Mouse (Mus musculus): ENCODE measurements around the gene Hacd2. TPM values are rescaled to one million over a fixed set of nuclear protein-coding genes. Genes with fewer than 3 reads are reported as not detected.

Hacd2 gene
- polyA plus RNA-seq, 1 experiment from 2014 or later, result 103 TPM

- no peak overlapping the region for H3K4me3 ChIP-seq (replicated peaks)
- peaks cover 28% of the 10 kb centered on the region for H3K4me1 ChIP-seq
- H3K36me3 ChIP-seq, result peaks cover 18% of the 10 kb centered on the region
- peak overlapping the region; percentile 68; the same call in 1 of the 2 replicates for H3K27ac ChIP-seq
- no peak overlapping the region for H3K9ac ChIP-seq
- no peaks in the 10 kb centered on the region for H3K9me3 ChIP-seq (replicated peaks)
- no peak overlapping the region for H3K4me2 ChIP-seq
- WGBS, result 83% methylated on average over 10 of the region's 10 CpGs
- no peak for ATAC-seq (replicated peaks; ENCODE audit: low FRiP score)
- H3K27me3 ChIP-seq, result no peaks in the 10 kb centered on the region
Observed at GRCm38 (mm10) chr16:34993694-34994330, 28.4 kb upstream of the Hacd2 start.

DNA sequence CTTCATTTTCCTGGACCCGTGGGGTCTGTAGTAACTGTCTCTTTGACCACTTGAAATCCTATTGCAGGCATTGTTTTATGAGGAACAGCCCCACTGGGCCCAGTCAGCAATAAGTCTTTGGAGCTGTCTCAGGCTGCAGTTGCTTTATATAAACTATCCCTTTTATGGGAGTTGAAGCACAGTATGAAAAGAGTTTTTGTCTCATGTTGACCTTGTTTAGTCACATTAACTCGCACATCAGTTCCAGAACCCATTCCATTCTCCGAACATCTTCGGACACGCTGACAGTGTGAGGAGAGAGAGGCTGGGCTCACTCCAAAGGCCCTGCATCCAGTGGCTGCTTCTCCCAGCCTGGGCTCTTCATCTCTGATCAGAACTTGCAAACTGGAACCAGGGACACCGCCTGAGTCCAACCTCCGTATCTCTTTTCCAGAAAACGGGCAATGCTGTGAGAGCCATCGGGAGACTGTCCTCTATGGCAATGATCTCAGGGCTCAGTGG lies 27.5 kb upstream of the Hacd2 start:
- Histone ChIP-seq H3K9me3 (replicated peaks) (no peaks in the 10 kb centered on the region), H3K4me3 (replicated peaks) (no peak overlapping the region), H3K4me1 (peaks cover 28% of the 10 kb centered on the region), H3K9ac (no peak overlapping the region), H3K27me3 (no peaks in the 10 kb centered on the region), H3K4me2 (no peak overlapping the region), H3K27ac (peak overlapping the region; percentile 68), H3K36me3 (peaks cover 12% of the 10 kb centered on the region; the same call in 1 of the 2 replicates)
- ATAC-seq (replicated peaks; ENCODE audit: low FRiP score), result no peak
- 58% methylated on average over 9 of the region's 9 CpGs for WGBS

DNA sequence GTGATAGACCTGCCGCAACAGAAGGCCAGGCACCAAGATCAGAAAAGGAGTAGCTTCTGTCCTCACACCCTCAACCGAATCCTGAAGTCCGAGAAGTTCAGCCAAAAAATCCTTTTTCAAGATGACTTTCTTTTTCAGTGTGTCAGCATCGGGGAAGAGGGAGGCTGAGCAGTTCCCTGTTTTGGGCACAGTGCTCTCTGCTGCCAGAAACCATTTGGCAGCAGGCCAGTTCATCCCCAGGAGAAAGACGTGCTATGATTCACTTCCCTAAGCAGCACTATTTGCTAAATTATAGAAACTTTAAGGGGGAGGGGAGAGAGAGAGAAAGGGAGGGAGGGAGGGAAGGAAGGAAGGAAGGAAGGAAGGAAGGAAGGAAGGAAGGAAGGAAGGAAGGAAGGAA lies 26.1 kb upstream of the Hacd2 start:
- no peak overlapping the region for H3K4me2 ChIP-seq
- WGBS, result 34% methylated on average over 5 of the region's 5 CpGs
- H3K4me3 ChIP-seq (replicated peaks), result no peak overlapping the region

DNA sequence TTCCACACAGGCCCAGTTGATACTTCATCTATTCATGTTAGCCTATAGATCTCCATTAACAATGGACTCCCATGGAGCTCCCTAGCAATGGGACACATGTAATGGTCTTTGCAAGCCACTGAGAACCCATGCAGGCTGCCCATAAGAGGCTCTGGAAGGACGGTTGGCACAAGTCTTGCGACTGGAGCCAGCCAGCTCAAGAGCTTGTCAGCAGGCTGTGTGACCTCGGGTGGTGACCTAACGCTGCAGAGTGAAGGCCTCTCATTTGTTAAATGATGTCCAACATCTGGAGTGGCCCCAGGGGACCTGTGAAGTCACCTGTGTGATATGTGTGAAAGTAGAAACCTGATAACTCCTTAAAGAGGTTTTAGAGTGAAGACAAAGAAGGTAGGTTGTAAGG lies 25.2 kb upstream of the Hacd2 start:
- Histone ChIP-seq H3K36me3 (peaks cover 7% of the 10 kb centered on the region; the same call in 1 of the 2 replicates), H3K4me3 (replicated peaks) (no peak overlapping the region), H3K4me2 (no peak overlapping the region), H3K27ac (no peak overlapping the region), H3K4me1 (peaks cover 39% of the 10 kb centered on the region), H3K9ac (no peak overlapping the region), H3K9me3 (replicated peaks) (no peaks in the 10 kb centered on the region), H3K27me3 (no peaks in the 10 kb centered on the region)
- no peak for ATAC-seq (replicated peaks; ENCODE audit: low FRiP score)
- WGBS, result 63% methylated on average over 4 of the region's 4 CpGs

More for the DNA sequence above, 26.1 kb upstream of the Hacd2 start:
- peak overlapping the region; percentile 25 for H3K27ac ChIP-seq
- no peaks in the 10 kb centered on the region for H3K9me3 ChIP-seq (replicated peaks)
- H3K4me1 ChIP-seq, result peaks cover 35% of the 10 kb centered on the region
- peaks cover 7% of the 10 kb centered on the region; the same call in 1 of the 2 replicates for H3K36me3 ChIP-seq
- H3K27me3 ChIP-seq, result no peaks in the 10 kb centered on the region
- no peak overlapping the region for H3K9ac ChIP-seq
- 0 out of 2 replicates have a peak, but pooled peaks have one; percentile 57 for ATAC-seq (replicated peaks; ENCODE audit: low FRiP score)

- no peaks in the 10 kb centered on the region for H3K9me3 ChIP-seq (replicated peaks)
- no peak overlapping the region for H3K9ac ChIP-seq
- whole genome bisulfite sequencing, result 68% methylated on average over 10 of the region's 10 CpGs
- no peaks in the 10 kb centered on the region for H3K27me3 ChIP-seq
- peaks cover 7% of the 10 kb centered on the region; the same call in 1 of the 2 replicates for H3K36me3 ChIP-seq
- no peak for ATAC-seq (replicated peaks; ENCODE audit: low FRiP score)
- peaks cover 39% of the 10 kb centered on the region for H3K4me1 ChIP-seq
- no peak overlapping the region for H3K4me3 ChIP-seq (replicated peaks)
- H3K27ac ChIP-seq, result no peak overlapping the region
- no peak overlapping the region for H3K4me2 ChIP-seq
Observed at GRCm38 (mm10) chr16:34997576-34997975, 24.7 kb upstream of the Hacd2 start.

GRCm38 (mm10) chr16:34999016-34999415 lies 23.2 kb upstream of the Hacd2 start:
- H3K27me3 ChIP-seq, result no peaks in the 10 kb centered on the region
- peaks cover 39% of the 10 kb centered on the region for H3K4me1 ChIP-seq
- no peaks in the 10 kb centered on the region for H3K9me3 ChIP-seq (replicated peaks)
- no peak overlapping the region for H3K4me2 ChIP-seq
- no peak overlapping the region for H3K9ac ChIP-seq
- H3K36me3 ChIP-seq, result peaks cover 7% of the 10 kb centered on the region; the same call in 1 of the 2 replicates
- WGBS, result 85% methylated on average over 3 of the region's 3 CpGs
- no peak overlapping the region for H3K27ac ChIP-seq
- no peak overlapping the region for H3K4me3 ChIP-seq (replicated peaks)
- ATAC-seq (replicated peaks; ENCODE audit: low FRiP score), result no peak

- WGBS, result 40% methylated on average over 11 of the region's 11 CpGs
- no peak overlapping the region for H3K4me2 ChIP-seq
- no peak overlapping the region for H3K9ac ChIP-seq
- H3K27ac ChIP-seq, result no peak overlapping the region
- H3K4me1 ChIP-seq, result peaks cover 32% of the 10 kb centered on the region
- H3K9me3 ChIP-seq (replicated peaks), result no peaks in the 10 kb centered on the region
- no peak overlapping the region for H3K4me3 ChIP-seq (replicated peaks)
- ATAC-seq (replicated peaks; ENCODE audit: low FRiP score), result no peak
- peaks cover 7% of the 10 kb centered on the region; the same call in 1 of the 2 replicates for H3K36me3 ChIP-seq
- no peaks in the 10 kb centered on the region for H3K27me3 ChIP-seq
Observed at GRCm38 (mm10) chr16:34999986-35000385, 22.2 kb upstream of the Hacd2 start.

DNA sequence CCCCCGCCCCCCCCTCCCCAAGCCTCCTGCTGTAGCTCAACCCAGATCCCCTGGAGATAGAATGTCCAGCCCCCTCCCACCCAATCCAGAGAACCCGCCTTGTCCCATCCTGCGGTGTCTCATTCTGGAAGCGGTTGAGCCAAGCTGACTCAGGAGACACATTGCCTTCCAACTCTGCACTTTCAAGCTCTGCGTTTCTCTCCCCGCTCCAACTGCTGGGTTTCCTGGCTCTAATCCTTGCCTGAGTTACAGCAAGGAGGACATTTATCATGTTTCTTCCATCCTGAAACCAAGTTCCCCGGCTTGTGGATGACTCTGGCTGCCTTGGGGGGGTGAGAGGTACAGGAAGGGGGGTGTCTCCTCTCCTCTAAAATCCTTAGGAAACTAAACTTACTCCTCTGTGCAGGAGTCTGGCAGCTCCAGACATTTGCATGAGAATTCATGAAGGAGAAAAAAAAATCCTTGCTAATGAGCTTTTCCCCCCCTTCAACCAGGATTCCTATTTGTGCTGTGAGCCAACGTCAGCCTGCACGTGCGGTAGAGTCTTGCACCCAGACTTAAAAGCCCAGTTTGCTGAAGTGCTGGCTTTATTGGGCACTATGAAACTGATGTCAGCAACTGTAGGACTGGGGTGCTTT lies 21.2 kb upstream of the Hacd2 start:
- H3K27me3 ChIP-seq, result no peaks in the 10 kb centered on the region
- H3K4me2 ChIP-seq, result peak overlapping the region; percentile 38
- peaks cover 25% of the 10 kb centered on the region for H3K4me1 ChIP-seq
- 0 out of 2 replicates have a peak overlapping the region, but pooled peaks have one; percentile 10 for H3K27ac ChIP-seq
- H3K9me3 ChIP-seq (replicated peaks), result no peaks in the 10 kb centered on the region
- no peak overlapping the region for H3K4me3 ChIP-seq (replicated peaks)
- H3K9ac ChIP-seq, result no peak overlapping the region
- WGBS, result 10% methylated on average over 10 of the region's 10 CpGs
- H3K36me3 ChIP-seq, result peaks cover 7% of the 10 kb centered on the region; the same call in 1 of the 2 replicates
- ATAC-seq (replicated peaks; ENCODE audit: low FRiP score), result 0 out of 2 replicates have a peak, but pooled peaks have one; percentile 36

GRCm38 (mm10) chr16:35004356-35004755 lies 17.9 kb upstream of the Hacd2 start:
- no peak for ATAC-seq (replicated peaks; ENCODE audit: low FRiP score)
- Histone ChIP-seq H3K4me3 (replicated peaks) (no peak overlapping the region), H3K9me3 (replicated peaks) (no peaks in the 10 kb centered on the region), H3K27me3 (no peaks in the 10 kb centered on the region), H3K4me2 (no peak overlapping the region), H3K9ac (no peak overlapping the region), H3K27ac (no peak overlapping the region), H3K4me1 (peaks cover 11% of the 10 kb centered on the region), H3K36me3 (no peaks in the 10 kb centered on the region)
- WGBS, result 78% methylated on average over 5 of the region's 5 CpGs

GRCm38 (mm10) chr16:35004756-35005155 lies 17.5 kb upstream of the Hacd2 start:
- no peaks in the 10 kb centered on the region for H3K9me3 ChIP-seq (replicated peaks)
- H3K36me3 ChIP-seq, result no peaks in the 10 kb centered on the region
- no peak overlapping the region for H3K27ac ChIP-seq
- no peak overlapping the region for H3K4me3 ChIP-seq (replicated peaks)
- ATAC-seq (replicated peaks; ENCODE audit: low FRiP score), result no peak
- 87% methylated on average over 2 of the region's 2 CpGs for WGBS
- H3K9ac ChIP-seq, result no peak overlapping the region
- H3K4me1 ChIP-seq, result peaks cover 11% of the 10 kb centered on the region
- H3K27me3 ChIP-seq, result no peaks in the 10 kb centered on the region
- no peak overlapping the region for H3K4me2 ChIP-seq

GRCm38 (mm10) chr16:35006251-35006650 lies 16.0 kb upstream of the Hacd2 start:
- no peak overlapping the region for H3K4me3 ChIP-seq (replicated peaks)
- ATAC-seq (replicated peaks; ENCODE audit: low FRiP score), result no peak
- peaks cover 3% of the 10 kb centered on the region for H3K4me1 ChIP-seq
- H3K27me3 ChIP-seq, result no peaks in the 10 kb centered on the region
- no peaks in the 10 kb centered on the region for H3K9me3 ChIP-seq (replicated peaks)
- H3K36me3 ChIP-seq, result no peaks in the 10 kb centered on the region
- no peak overlapping the region for H3K9ac ChIP-seq
- no peak overlapping the region for H3K27ac ChIP-seq
- no peak overlapping the region for H3K4me2 ChIP-seq
- 85% methylated on average over 5 of the region's 5 CpGs for WGBS

DNA sequence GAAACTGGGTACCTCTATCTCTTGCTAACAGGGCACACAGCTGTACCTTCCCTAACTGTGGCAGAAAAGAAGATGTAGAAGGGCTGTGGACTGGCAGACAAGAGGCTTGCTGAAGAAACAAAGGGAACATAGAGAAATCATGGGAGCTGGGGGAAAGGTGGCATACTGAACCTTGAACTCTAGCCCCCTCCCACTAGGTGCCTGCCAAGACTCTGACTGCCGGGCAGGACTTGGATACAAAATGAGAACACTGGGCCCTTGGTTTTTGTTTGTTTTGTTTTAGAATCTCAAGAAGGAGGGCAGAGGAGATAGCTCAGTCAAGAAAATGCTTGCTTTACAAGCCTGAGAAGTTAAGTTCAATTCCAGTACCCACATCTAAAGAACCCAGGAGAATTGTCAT lies 14.9 kb upstream of the Hacd2 start:
- no peak for ATAC-seq (replicated peaks; ENCODE audit: low FRiP score)

More for the DNA sequence above, 14.9 kb upstream of the Hacd2 start:
- H3K4me1 ChIP-seq, result no peaks in the 10 kb centered on the region
- no peaks in the 10 kb centered on the region for H3K36me3 ChIP-seq
- WGBS, result 55% methylated on average over 1 of the region's 1 CpGs
- no peaks in the 10 kb centered on the region; the same call in 1 of the 2 replicates for H3K27me3 ChIP-seq
- H3K4me2 ChIP-seq, result no peak overlapping the region
- no peak overlapping the region for H3K27ac ChIP-seq
- H3K4me3 ChIP-seq (replicated peaks), result no peak overlapping the region
- no peaks in the 10 kb centered on the region for H3K9me3 ChIP-seq (replicated peaks)
- H3K9ac ChIP-seq, result no peak overlapping the region
